Mouse (Mus musculus): ENCODE data around the gene Pafah1b3.
"Not testable (repeated sequence)": the region's sequence is repeated elsewhere in the genome, so short reads cannot be mapped to it uniquely, and the experiment has no call there.

Gene Pafah1b3

GRCm38 (mm10) chr7:25297454-25298325 lies at the start of gene Pafah1b3:
Gene Pafah1b3, minus strand, starts transcription at chr7:25297986.
- peak; percentile 63 to 78 for DNase-seq

GRCm38 (mm10) chr7:25341000-25341784 lies 43.4 kb upstream of the Pafah1b3 start:
- no peak for DNase-seq

GRCm38 (mm10) chr7:25339329-25339728 lies 41.5 kb upstream of the Pafah1b3 start:
- no peak for DNase-seq

GRCm38 (mm10) chr7:25334472-25334871 lies 36.7 kb upstream of the Pafah1b3 start:
- DNase-seq, result no peak

GRCm38 (mm10) chr7:25333596-25334307 lies 36.0 kb upstream of the Pafah1b3 start:
- DNase-seq, result peak; percentile 34 to 55

- no peak for DNase-seq
Observed at GRCm38 (mm10) chr7:25326233-25326632, 28.4 kb upstream of the Pafah1b3 start.

- DNase-seq, result not testable (repeated sequence)
Observed at GRCm38 (mm10) chr7:25325431-25325830, 27.6 kb upstream of the Pafah1b3 start.

GRCm38 (mm10) chr7:25323219-25323618 lies 25.4 kb upstream of the Pafah1b3 start:
- DNase-seq, result no peak

- DNase-seq, result no peak
Observed at GRCm38 (mm10) chr7:25322058-25322484, 24.3 kb upstream of the Pafah1b3 start.

GRCm38 (mm10) chr7:25317446-25317999 lies 19.7 kb upstream of the Pafah1b3 start:
- no peak for DNase-seq

- peak; percentile 77 to 87 for DNase-seq
Observed at GRCm38 (mm10) chr7:25316532-25317445, 19.0 kb upstream of the Pafah1b3 start, which contains the start of gene Megf8. Gene Megf8, plus strand, starts transcription at chr7:25317164.

- no peak for DNase-seq
Observed at GRCm38 (mm10) chr7:25315306-25316041, 17.7 kb upstream of the Pafah1b3 start.

GRCm38 (mm10) chr7:25314606-25315305 lies 17.0 kb upstream of the Pafah1b3 start:
- DNase-seq, result no peak

GRCm38 (mm10) chr7:25313325-25313724 lies 15.5 kb upstream of the Pafah1b3 start:
- DNase-seq, result no peak

- no peak for DNase-seq
Observed at GRCm38 (mm10) chr7:25311193-25311592, 13.4 kb upstream of the Pafah1b3 start.

- DNase-seq, result no peak
Observed at GRCm38 (mm10) chr7:25309425-25309824, 11.6 kb upstream of the Pafah1b3 start.

GRCm38 (mm10) chr7:25308702-25309318 lies 11.0 kb upstream of the Pafah1b3 start:
- DNase-seq, result no peak

GRCm38 (mm10) chr7:25306614-25306996 lies 8.8 kb upstream of the Pafah1b3 start:
- DNase-seq, result no peak

GRCm38 (mm10) chr7:25305956-25306613 lies 8.3 kb upstream of the Pafah1b3 start, which contains the start of gene Tmem145:
Gene Tmem145, plus strand, starts transcription at chr7:25306106.
- DNase-seq, result no peak
